Mouse (Mus musculus): Measurements from ENCODE around the gene Cntn5.

GRCm38 (mm10) chr9:10448987-10449563 lies 455.5 kb downstream of the Cntn5 start:
- TF ChIP-seq POLR2A (IDR thresholded peaks at IDR 0.05; ENCODE audit: low read depth, low read length) (no peak), CTCF (IDR thresholded peaks at IDR 0.05; ENCODE audit: extremely low read depth, insufficient read depth, insufficient read length, insufficient replicate concordance) (no peak)

Measured in spleen, adult 2 months (tissue).